Mouse (Mus musculus) ES-Bruce4 (cell line): ENCODE results near the gene Gtf2i.

Source experiments
- CTCF ChIP-seq: IDR thresholded peaks from one replicate; pipeline ENCODE4 v1.8.1; 2011; ENCODE audit warnings: low read depth, low read length
- POLR2A ChIP-seq: IDR thresholded peaks from one replicate; pipeline ENCODE4 v1.8.1; 2011; ENCODE audit warnings: low read length; ENCODE audit not compliant: insufficient read depth

- TF ChIP-seq CTCF (no peak), POLR2A (no peak)
These were observed 14.0 kb upstream of the Gtf2i start for GRCm38 (mm10) chr5:134328482-134329001.
